Mouse (Mus musculus) frontal cortex, adult (tissue): ENCODE data around the gene Cyp27b1.
A peak's percentile ranks its signal among the peaks of the same experiment; 100 is the strongest.
"Not testable (repeated sequence)": the region's sequence is repeated elsewhere in the genome, so short reads cannot be mapped to it uniquely, and the experiment has no call there.

Experiments used
- ATAC-seq: cut with Nextera tagmentation; 2 replicates; pipeline ENCODE4 v1.9.2; 2017; ENCODE audit warnings: mild to moderate bottlenecking, moderate library complexity, mixed read lengths; ENCODE audit not compliant: low TSS enrichment

Cyp27b1 gene

GRCm38 (mm10) chr10:127069281-127070189, 21.5 kb downstream of the Cyp27b1 start:
- peak; percentile 14 for ATAC-seq

DNA sequence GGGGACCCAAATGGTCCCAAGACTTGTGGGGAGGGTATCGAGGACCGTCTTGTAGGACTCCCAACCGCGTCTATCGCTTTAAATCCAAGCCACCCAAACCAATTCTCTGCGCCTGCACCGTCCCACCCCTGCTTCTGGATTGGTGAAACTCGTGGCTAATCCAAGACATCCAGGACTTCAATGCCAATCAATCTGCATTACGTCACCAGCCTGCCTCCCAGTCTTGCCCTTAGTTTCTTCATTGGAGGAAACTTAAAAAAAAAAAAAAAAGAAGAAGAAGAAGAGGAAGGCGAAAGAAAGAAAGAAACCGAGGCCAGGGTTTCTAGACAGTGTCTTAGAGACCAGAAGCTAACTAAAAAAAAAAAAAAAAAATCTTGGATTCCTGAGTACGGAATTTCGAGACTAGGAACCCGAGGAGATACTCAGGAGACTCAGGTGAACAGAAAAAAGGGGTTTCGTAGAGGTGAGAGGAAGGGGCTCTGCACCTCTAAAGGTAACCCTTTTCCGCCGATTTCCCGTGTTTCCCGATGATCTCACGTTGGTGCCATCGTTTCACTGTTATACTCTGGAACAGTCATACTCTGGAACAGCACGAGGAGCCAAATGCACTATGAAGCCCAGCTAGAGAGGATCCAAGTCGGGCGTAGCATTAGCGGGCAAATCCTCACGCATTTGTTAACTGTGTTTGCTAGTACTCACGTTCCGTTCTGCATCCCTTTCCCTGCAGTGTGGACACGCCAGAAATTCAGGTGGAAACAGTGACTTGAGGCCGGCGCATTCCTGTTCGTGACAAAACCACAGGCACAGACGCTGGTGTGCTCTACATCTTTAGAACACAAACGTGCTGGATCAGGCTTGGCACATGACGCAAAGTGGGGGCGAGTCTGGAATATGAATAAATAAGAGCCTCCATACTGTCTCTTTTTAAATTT, 22.4 kb downstream of the Cyp27b1 start, which contains the start of gene Tspan31:
TSS of gene Tspan31 (minus strand) at position 75 of the 932 bp plus-strand sequence.
- ATAC-seq, result peak; percentile 82

DNA sequence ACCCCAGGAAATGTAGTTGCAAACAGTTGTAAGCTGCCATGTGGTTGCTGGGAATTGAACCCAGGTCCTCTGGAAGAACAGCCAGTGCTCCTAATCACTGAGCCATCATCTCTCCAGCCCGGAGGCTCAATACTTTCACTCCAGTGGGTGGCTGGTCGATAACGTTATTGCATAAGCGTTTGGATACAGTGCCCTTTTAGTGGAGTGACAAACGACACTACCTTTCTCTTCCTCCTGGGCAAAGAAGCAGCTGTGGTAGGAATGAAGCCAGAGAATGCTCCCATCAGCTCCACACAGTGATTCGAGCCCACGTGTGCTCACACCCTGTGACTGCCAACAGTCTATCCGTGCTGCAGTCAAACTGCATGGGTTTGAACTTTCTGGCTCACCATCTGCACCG, 23.2 kb downstream of the Cyp27b1 start:
- ATAC-seq, result no peak

DNA sequence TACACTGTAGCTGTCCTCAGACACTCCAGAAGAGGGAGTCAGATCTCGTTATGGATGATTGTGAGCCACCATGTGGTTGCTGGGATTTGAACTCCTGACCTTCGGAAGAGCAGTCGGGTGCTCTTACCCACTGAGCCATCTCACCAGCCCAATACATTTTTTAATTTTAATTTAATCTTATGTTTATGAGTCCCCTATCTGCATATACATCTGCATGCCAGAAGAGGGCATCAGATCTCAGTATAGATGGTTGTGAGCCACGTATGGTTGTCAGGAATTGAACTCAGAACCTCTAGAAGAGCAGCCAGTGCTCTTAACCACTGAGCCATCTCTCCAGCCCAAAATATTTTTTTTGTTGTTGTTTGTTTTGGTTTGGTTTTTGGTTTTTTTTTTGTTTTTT, 24.2 kb downstream of the Cyp27b1 start:
- not testable (repeated sequence) for ATAC-seq

- not testable (repeated sequence) for ATAC-seq
These were observed 24.9 kb downstream of the Cyp27b1 start for GRCm38 (mm10) chr10:127072969-127073368.

DNA sequence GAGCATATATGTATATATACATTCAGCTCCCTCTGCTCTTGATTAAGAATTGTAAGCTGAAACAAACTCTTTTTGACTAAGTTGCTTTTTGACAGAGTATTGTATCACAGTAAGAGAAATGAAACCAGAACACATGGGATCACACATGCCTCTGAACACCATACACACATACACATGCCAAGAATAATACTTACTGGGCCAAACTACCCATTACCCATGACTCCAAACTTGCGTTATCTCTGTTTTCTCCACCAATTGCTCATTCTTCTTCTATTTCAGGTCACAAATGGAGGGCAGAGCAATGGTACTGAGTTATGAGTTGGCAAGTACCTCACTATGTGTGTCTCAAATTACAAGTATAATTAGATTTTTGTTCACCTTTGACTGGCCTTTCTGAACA, 25.9 kb downstream of the Cyp27b1 start:
- ATAC-seq, result no peak

- ATAC-seq, result no peak
These were observed 27.0 kb downstream of the Cyp27b1 start, which contains the start of gene Agap2 for GRCm38 (mm10) chr10:127075080-127075479. TSS of gene Agap2 (plus strand) at chr10:127075284.

DNA sequence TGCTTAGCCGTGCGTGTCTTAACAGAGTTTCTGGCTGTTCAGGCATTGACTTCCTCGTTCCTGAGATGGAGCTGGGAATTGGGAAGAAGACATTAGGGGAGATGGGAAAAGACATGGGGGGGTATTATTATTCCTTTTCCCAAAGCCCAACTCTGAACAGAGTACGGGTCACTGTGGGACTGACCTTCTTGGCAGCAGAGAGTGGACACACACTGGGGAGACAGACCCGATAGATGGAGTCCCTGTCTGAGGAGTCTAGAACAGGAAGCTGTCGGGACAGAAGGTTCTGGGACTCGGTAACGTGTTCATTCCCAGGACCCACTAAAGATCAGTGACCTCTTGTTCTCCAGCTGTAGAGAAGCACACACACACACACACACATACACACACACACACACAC, 27.6 kb downstream of the Cyp27b1 start:
- no peak for ATAC-seq

GRCm38 (mm10) chr10:127076082-127076481, 28.0 kb downstream of the Cyp27b1 start:
- ATAC-seq, result peak; percentile 33; the same call in 1 of the 2 replicates

DNA sequence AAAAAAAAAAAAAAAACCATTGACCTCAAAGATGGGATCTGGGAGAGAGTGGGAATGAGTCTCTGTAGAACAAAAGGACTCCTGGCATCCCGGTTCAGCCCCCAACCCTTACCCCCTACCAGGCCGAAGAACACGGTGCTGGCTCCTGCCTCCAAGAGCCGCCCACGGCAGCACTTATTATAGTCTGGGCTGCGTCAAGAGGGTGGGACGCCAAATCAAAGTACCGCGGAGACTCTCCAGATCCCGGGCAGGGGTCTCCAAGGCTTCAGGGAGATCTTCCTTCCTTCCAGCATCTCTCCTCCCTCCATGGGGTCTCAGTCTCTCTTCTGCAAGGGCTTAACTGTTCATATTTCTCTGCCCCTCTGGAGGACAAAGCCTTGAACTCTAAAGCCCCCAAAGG, 29.5 kb downstream of the Cyp27b1 start:
- no peak for ATAC-seq

DNA sequence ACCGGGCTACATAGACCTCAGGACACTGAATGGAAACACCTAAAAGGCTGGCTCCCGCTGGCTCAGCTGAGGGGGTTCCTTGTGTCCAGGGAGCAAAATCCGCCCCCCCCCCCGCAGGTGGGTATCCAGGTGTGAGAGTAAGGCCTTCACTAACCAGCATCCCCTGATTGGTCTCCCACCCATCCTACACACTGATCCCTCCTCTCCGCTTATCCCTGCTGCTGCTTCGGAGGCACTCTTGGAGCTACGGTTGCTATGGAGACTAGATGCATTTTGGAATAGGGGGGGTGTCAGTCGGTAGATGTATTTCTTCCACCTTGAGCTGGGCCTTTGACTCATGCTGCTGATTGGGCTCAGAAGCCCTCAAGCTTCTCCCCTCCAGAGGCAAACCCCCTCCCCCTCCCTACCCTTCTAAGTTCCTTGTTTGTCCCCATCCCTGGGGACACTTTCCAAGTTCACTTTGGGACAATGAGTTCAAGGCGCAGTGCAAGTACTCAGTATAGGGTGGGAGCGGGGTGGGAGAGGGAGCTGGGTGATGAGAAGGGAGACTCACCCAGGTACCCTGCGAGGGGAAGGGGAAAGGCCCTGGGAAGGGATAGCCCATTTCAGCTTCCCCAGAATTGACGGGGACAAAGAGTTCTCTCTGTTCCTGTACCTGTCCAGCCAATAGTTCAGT, 30.1 kb downstream of the Cyp27b1 start:
- ATAC-seq, result peak; percentile 56

DNA sequence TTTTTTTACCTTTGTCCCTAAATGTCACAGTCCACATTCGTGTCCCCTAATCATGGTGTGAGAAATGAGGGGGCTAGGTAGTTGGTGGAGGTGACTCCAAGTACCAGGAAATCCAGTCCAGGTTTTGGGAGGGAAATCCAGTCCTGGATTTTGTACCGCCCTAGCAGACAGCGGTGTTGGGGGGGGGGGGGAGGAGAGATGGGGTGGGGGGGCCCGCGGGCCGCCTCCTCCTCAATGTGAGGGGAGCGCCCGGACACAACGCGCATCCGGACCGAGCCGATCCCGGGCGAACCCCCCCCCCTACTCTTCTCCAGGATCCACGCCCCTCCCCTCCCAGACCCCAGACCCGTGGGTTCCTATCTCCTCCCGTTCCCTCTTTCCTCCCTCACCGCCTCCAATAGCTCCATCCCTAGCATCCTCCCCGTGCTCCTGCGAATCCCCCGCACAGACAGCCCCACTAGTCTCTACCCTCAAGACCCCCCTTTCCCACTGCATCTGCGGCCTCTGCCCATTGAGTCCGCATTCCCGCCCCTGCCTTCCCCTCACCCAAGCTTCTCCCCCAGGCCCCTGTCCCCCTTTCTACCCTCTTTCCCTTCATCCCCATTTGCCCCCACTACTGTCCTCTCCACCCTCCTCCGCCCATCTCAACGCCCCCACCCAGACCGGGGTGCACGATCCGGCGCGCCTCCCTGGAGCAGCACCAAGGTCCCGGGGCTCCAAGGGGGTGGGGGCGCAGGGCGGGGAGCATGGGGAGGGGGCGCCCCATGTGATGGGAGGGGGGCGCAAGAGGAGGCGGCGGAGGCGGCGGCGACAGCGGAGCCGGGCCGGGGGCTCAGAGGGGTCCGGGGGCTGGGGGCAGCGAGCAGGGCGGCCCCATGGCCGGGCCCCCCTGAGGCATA, 30.9 kb downstream of the Cyp27b1 start:
- ATAC-seq, result no peak

- ATAC-seq, result no peak
These were observed 31.8 kb downstream of the Cyp27b1 start for GRCm38 (mm10) chr10:127079665-127080391.

- ATAC-seq, result peak; percentile 6; the same call in 1 of the 2 replicates
These were observed 33.1 kb downstream of the Cyp27b1 start for GRCm38 (mm10) chr10:127080901-127081780.

DNA sequence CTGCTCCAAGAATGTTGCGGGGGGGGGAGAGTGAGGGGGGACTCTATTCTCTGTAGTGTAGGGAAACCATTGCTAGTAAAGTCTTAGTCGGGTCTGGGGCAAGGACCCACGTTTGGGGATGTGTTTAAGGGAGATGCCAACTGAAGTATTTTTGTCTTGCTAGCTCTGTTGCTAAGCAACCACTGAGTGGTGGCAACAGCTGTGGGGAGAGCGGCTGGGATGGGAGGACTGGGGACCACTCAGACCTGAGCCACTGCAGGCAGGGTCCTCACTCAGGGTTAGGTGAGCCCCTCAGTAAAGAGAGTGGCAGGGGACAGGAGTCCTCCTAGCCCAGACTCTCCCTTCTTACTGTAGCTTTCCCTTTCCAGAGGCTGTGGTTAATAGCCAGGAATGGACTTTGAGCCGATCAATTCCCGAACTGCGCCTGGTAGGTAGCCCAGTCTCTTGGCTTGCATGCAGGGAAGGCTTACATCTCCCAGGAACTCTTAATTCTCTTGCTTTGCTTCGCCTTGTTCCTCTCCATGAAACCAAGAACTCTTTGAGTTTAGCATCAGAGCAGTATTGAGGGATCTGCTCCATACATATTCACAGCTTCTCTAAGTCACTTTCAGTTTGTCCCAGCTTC, 34.1 kb downstream of the Cyp27b1 start:
- 0 out of 2 replicates have a peak, but pooled peaks have one; percentile 15 for ATAC-seq

DNA sequence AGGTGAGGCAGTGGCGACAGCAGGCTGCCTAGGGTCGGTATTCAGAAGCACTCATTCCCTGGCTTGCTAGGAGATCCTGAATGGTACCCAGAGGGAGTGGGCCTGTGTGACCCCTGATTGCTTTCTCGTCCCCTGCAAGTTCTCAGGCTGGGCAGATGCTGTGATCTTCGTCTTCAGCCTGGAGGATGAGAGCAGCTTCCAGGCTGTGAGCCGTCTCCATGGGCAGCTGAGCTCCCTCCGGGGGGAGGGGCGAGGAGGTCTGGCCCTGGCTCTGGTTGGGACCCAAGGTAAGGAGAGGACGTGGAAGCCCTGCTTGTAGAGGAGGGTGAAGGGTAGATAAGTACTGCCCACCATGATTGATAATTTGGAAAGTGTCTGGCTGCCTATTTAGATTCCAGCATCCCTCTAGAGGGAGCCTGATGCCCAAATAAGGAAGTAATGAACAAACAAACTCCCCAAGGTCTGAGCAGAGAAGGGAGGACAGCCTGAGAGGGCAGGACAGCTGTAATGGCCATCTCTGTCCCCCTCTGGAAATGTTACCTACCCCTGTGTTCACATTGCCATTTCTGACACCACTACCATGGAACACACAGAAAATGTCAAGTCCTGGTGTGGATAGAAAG, 35.4 kb downstream of the Cyp27b1 start:
- no peak for ATAC-seq

DNA sequence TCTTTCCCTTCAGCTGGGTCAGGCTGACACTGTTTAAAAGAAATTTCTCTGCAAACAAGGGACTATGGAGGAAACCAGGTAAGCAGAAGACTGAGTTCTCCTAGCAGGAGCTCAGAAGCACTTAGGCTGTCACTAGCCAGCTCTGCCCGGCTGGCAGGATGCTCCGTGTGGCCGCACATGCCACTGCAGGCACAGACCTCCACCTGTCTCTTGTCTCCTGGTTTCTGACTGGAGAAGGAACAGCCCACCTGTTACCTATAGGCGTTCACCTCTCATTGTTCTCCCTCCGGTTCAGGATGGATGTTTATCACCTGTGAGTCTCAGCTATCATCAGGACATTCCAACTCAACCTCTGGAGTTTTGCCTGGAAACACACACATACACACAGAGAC, 35.9 kb downstream of the Cyp27b1 start:
- no peak for ATAC-seq

- no peak for ATAC-seq
These were observed 37.0 kb downstream of the Cyp27b1 start for GRCm38 (mm10) chr10:127085052-127085451.
